Mouse (Mus musculus) lung, embryonic 16.5 days (tissue): ENCODE measurements at regions not wholly inside any gene's neighbourhood (a gene's known extent, or its start where the extent isn't known, plus 50 kb on each side); places are given as distances from the start of the nearest gene placed in this dataset.

Experiments used
- ATAC-seq: fragments of 200-750 bp; cut with Nextera tagmentation; 2 replicates; pipeline ENCODE4 v1.8.0; 2017; ENCODE audit warnings: low read depth, mild to moderate bottlenecking, moderate library complexity
- H3K27ac ChIP-seq: fragments of 300-500 bp; sonication (generic); 2 replicates; pipeline ENCODE4 v1.5.1; 2014; ENCODE audit warnings: mild to moderate bottlenecking, control low read depth, low read length
- H3K27me3 ChIP-seq: fragments of 300-500 bp; sonication (generic); 2 replicates; pipeline ENCODE4 v1.6.1; 2014; ENCODE audit warnings: low read depth, low read length, mixed read lengths; ENCODE audit not compliant: control insufficient read depth, insufficient read depth
- H3K36me3 ChIP-seq: fragments of 300-500 bp; sonication (generic); 2 replicates; pipeline ENCODE4 v1.6.1; 2014; ENCODE audit warnings: low read length; ENCODE audit not compliant: control insufficient read depth, insufficient read depth
- H3K4me1 ChIP-seq: fragments of 300-500 bp; sonication (generic); replicated peaks from 2 replicates; pipeline ENCODE4 v1.6.1; 2014; ENCODE audit warnings: low read length, mixed read lengths; ENCODE audit not compliant: control insufficient read depth, insufficient read depth
- H3K4me2 ChIP-seq: fragments of 300-500 bp; sonication (generic); 2 replicates; pipeline ENCODE4 v1.6.1; 2014; ENCODE audit warnings: low read depth, low read length, control low read depth
- H3K4me3 ChIP-seq: fragments of 300-500 bp; sonication (generic); 2 replicates; pipeline ENCODE4 v1.5.1; 2014; ENCODE audit warnings: mild to moderate bottlenecking, low read length, control low read depth
- H3K9ac ChIP-seq: fragments of 300-500 bp; sonication (generic); 2 replicates; pipeline ENCODE4 v1.6.1; 2014; ENCODE audit warnings: low read length, control low read depth
- H3K9me3 ChIP-seq: fragments of 300-500 bp; sonication (generic); 2 replicates; pipeline ENCODE4 v1.6.1; 2016; ENCODE audit warnings: low read length; ENCODE audit not compliant: control insufficient read depth
- WGBS: fragments of 180-500 bp; shearing (Covaris S2); extraction: QIAGEN DNeasy Blood & Tissue Kit; methylation state at CpG from one replicate; pipeline ENCODE4 v1.1.7; 2014; 5-methylcytosine and 5-hydroxymethylcytosine counted together

GRCm38 (mm10) chr5:51169828-51170227 is 397.7 kb downstream of the Ppargc1a start:
- 82% methylated on average over 1 of the region's 1 CpGs for WGBS

GRCm38 (mm10) chr5:51168206-51168605 is 399.3 kb downstream of the Ppargc1a start:
- Histone ChIP-seq H3K36me3 (no peaks in the 10 kb centered on the region), H3K4me3 (no peak overlapping the region), H3K27me3 (no peaks in the 10 kb centered on the region), H3K27ac (no peak overlapping the region), H3K4me1 (no peaks in the 10 kb centered on the region), H3K9ac (no peak overlapping the region), H3K4me2 (no peak overlapping the region), H3K9me3 (no peaks in the 10 kb centered on the region)
- WGBS, result 21% methylated on average over 6 of the region's 6 CpGs
- ATAC-seq, result no peak

More at GRCm38 (mm10) chr5:51169828-51170227, 397.7 kb downstream of the Ppargc1a start:
- H3K36me3 ChIP-seq, result no peaks in the 10 kb centered on the region
- no peaks in the 10 kb centered on the region for H3K27me3 ChIP-seq
- no peak overlapping the region for H3K9ac ChIP-seq
- no peak overlapping the region for H3K4me3 ChIP-seq
- no peak overlapping the region for H3K27ac ChIP-seq
- H3K9me3 ChIP-seq, result no peaks in the 10 kb centered on the region
- no peak overlapping the region for H3K4me2 ChIP-seq
- no peak for ATAC-seq
- H3K4me1 ChIP-seq, result no peaks in the 10 kb centered on the region

DNA sequence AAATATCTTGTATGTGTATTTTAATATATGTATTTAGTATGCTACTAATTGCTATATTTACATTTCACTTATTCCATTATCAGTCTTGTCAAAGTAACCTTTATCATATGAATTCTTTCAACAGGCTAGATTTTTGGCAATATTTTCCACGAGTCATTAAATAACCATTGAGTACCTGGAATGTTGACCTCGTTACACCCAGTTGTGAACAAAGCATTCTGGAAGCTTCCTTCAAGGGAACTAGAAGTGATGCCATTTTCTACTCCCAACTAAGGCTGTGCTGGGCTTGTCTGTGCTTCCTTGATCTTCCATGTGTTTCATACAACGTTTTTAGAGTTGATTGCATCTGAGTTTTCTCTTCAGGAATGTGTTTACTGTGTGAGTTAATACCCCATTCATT is 410.6 kb downstream of the Ppargc1a start:
- no peak for ATAC-seq
- Histone ChIP-seq H3K36me3 (no peaks in the 10 kb centered on the region), H3K9ac (no peak overlapping the region), H3K4me3 (no peak overlapping the region), H3K4me1 (no peaks in the 10 kb centered on the region), H3K27ac (no peak overlapping the region), H3K4me2 (no peak overlapping the region), H3K27me3 (no peaks in the 10 kb centered on the region), H3K9me3 (no peaks in the 10 kb centered on the region)
- WGBS, result 29% methylated on average over 3 of the region's 3 CpGs

GRCm38 (mm10) chr5:51144842-51145241 is 422.7 kb downstream of the Ppargc1a start:
- WGBS, result 72% methylated on average over 4 of the region's 4 CpGs
- no peaks in the 10 kb centered on the region for H3K27me3 ChIP-seq
- H3K9ac ChIP-seq, result no peak overlapping the region
- no peak overlapping the region for H3K4me3 ChIP-seq
- no peaks in the 10 kb centered on the region for H3K9me3 ChIP-seq
- H3K4me2 ChIP-seq, result no peak overlapping the region
- no peaks in the 10 kb centered on the region for H3K36me3 ChIP-seq
- ATAC-seq, result no peak
- no peaks in the 10 kb centered on the region for H3K4me1 ChIP-seq
- H3K27ac ChIP-seq, result no peak overlapping the region

- Histone ChIP-seq H3K9me3 (no peaks in the 10 kb centered on the region), H3K4me2 (no peak overlapping the region), H3K27ac (no peak overlapping the region), H3K27me3 (no peaks in the 10 kb centered on the region), H3K9ac (no peak overlapping the region), H3K36me3 (no peaks in the 10 kb centered on the region), H3K4me1 (no peaks in the 10 kb centered on the region), H3K4me3 (no peak overlapping the region)
- no peak for ATAC-seq
- WGBS, result 68% methylated on average over 6 of the region's 6 CpGs
Observed at GRCm38 (mm10) chr5:51125091-51125490, 442.4 kb downstream of the Ppargc1a start.

GRCm38 (mm10) chr5:51110006-51110405 is 457.5 kb downstream of the Ppargc1a start:
- Histone ChIP-seq H3K4me2 (no peak overlapping the region), H3K9ac (no peak overlapping the region), H3K36me3 (no peaks in the 10 kb centered on the region), H3K4me1 (no peaks in the 10 kb centered on the region), H3K27me3 (no peaks in the 10 kb centered on the region), H3K9me3 (no peaks in the 10 kb centered on the region), H3K27ac (no peak overlapping the region), H3K4me3 (no peak overlapping the region)
- no peak for ATAC-seq
- WGBS, result 69% methylated on average over 4 of the region's 4 CpGs

- no peak overlapping the region for H3K27ac ChIP-seq
- H3K9ac ChIP-seq, result no peak overlapping the region
- no peaks in the 10 kb centered on the region for H3K27me3 ChIP-seq
- H3K36me3 ChIP-seq, result no peaks in the 10 kb centered on the region
- H3K4me3 ChIP-seq, result no peak overlapping the region
- H3K4me1 ChIP-seq, result no peaks in the 10 kb centered on the region
- WGBS, result 69% methylated on average over 1 of the region's 1 CpGs
- no peak overlapping the region for H3K4me2 ChIP-seq
- no peak for ATAC-seq
- H3K9me3 ChIP-seq, result no peaks in the 10 kb centered on the region
Observed at GRCm38 (mm10) chr5:51108737-51109136, 458.8 kb downstream of the Ppargc1a start.

GRCm38 (mm10) chr5:51108181-51108580 is 459.3 kb downstream of the Ppargc1a start:
- WGBS, result 40% methylated on average over 1 of the region's 1 CpGs
- Histone ChIP-seq H3K9me3 (no peaks in the 10 kb centered on the region), H3K4me2 (no peak overlapping the region), H3K36me3 (no peaks in the 10 kb centered on the region), H3K27me3 (no peaks in the 10 kb centered on the region), H3K4me3 (no peak overlapping the region), H3K9ac (no peak overlapping the region), H3K4me1 (no peaks in the 10 kb centered on the region), H3K27ac (no peak overlapping the region)
- no peak for ATAC-seq

- no peak for ATAC-seq
- 72% methylated on average over 3 of the region's 3 CpGs for WGBS
- no peaks in the 10 kb centered on the region for H3K36me3 ChIP-seq
Observed at GRCm38 (mm10) chr5:51099902-51100301, 467.6 kb downstream of the Ppargc1a start.

More at GRCm38 (mm10) chr5:51099902-51100301, 467.6 kb downstream of the Ppargc1a start:
- Histone ChIP-seq H3K9me3 (no peaks in the 10 kb centered on the region), H3K27ac (no peak overlapping the region), H3K27me3 (no peaks in the 10 kb centered on the region), H3K4me3 (no peak overlapping the region), H3K4me2 (no peak overlapping the region), H3K4me1 (no peaks in the 10 kb centered on the region), H3K9ac (no peak overlapping the region)
